Mouse (Mus musculus) brain, embryonic 14.5 days (tissue): ENCODE data around the gene Ddx24.

Source experiments
- CTCF ChIP-seq: fragments of 200-500 bp; IDR thresholded peaks from 2 replicates; pipeline ENCODE4 v1.5.1; 2012; ENCODE audit warnings: inconsistent platforms, mild to moderate bottlenecking, moderate library complexity, borderline replicate concordance; ENCODE audit not compliant: insufficient read depth, insufficient read length; ENCODE audit errors: extremely low read depth
- POLR2A ChIP-seq: fragments of 200-500 bp; IDR thresholded peaks from 2 replicates; pipeline ENCODE4 v1.6.1; 2012; ENCODE audit warnings: mild to moderate bottlenecking, inconsistent platforms, borderline replicate concordance; ENCODE audit not compliant: poor library complexity, insufficient read depth, insufficient read length, severe bottlenecking; ENCODE audit errors: extremely low read depth

DNA sequence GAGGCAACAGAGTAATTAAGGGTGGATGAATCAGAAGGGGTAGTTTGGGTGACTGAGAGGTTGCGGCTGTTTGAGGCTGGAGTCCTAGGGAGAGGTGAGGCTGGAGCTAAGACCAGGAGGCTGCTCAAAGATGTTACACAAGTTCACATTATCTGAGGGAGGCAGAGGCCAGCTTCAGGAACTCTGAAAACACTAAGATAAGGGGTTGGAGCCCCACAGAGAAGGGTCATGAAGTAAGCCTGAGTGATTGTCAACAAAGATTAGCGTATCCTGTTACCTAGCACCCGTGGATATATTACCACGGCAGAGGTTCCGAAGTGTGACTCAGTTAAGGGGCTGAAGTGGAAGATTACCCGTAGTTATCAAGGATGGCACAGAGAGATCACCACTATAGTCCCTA is 32.1 kb downstream of the Ddx24 start:
- no peak for TF ChIP-seq CTCF
- TF ChIP-seq POLR2A, result no peak
